Mouse (Mus musculus) gastrocnemius, postnatal 14 days (tissue): ENCODE data around the gene Gpr176. TPM values are rescaled to one million over a fixed set of nuclear protein-coding genes. Genes with fewer than 3 reads are reported as not detected.
A peak's percentile ranks its signal among the peaks of the same experiment; 100 is the strongest.
"Not testable (repeated sequence)": the region's sequence is repeated elsewhere in the genome, so short reads cannot be mapped to it uniquely, and the experiment has no call there.

Experiments used
- DNase-seq: peaks from one replicate; pipeline ENCODE4 v3.0.0; 2021; ENCODE audit warnings: mixed read lengths
- intact Hi-C: fragments of 180-260 bp; cut with DNase I; formaldehyde crosslinking; loops from one replicate; pipeline ENCODE4 v1.15.1; 2025; ENCODE audit warnings: low total_unique reads
- total RNA-seq, 2 experiments: library from RNA; stranded (reverse); gene quantifications; 2 replicates each; pipeline ENCODE4 v1.2.3; 2021

Gene Gpr176
- total RNA-seq, 2 experiments from 2014 or later: 0.20 to 0.23 TPM

DNA sequence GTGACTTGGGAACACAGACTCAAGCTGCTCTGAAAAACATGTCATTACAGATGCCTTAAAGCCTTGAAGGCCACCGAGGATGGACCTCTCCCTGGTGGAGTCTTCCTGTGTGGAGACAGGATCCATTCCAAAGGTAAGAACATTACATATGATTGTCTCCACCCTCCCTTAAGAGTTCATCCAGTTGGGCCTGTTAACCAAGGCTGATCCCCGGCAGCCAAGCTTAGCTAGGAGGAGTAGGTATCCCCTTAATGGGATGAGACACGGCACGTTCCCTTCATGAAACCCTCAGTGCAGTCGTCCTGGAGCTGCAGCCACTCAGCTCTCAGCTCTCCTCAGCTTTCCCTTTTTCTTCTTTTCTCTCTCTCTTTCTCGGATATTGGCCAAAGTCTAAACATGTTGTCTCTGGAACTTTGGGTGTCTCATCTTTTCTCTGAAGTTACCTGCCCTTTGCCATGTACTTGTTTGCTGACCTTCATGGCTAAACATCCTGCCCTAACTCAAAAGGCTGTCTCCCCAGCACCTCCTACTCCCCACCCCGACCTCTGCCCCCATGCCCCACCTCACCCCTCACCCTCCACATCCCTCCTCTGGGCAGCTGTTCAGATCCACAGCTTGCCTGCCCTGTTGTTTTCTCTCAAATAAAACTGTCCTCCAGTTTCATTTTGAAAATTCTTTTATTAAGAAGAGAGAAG is 67.2 kb downstream of the Gpr176 start:
- intact Hi-C loops: no loop called here
- no peak for DNase-seq

DNA sequence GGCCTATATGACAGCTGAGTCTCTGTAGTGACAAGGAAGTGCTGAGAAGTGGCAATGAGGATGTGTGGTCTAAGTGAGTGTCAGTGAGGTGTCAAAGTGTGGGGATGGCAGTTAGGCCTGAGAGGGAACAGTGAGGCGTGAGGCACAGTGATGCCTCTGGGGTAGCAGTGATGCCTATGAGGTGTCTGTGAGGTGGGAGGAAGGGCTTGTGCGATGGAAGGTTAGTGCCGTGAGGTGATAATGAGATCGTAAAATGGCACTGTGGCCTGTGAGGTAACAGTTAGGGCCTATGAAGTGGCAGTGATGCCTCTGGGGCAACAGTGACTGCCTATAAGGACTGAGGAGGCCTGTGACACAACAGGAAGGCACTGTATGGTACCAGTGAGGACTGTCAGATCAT is 69.8 kb downstream of the Gpr176 start:
- no peak for DNase-seq
- intact Hi-C loops: no loop called here

- no peak for DNase-seq
- intact Hi-C loops: no loop called here
These were observed 71.6 kb downstream of the Gpr176 start for GRCm38 (mm10) chr2:118301656-118302055.

- no peak for DNase-seq
- intact Hi-C loops: no loop called here
These were observed 72.1 kb downstream of the Gpr176 start for GRCm38 (mm10) chr2:118301041-118301545.

DNA sequence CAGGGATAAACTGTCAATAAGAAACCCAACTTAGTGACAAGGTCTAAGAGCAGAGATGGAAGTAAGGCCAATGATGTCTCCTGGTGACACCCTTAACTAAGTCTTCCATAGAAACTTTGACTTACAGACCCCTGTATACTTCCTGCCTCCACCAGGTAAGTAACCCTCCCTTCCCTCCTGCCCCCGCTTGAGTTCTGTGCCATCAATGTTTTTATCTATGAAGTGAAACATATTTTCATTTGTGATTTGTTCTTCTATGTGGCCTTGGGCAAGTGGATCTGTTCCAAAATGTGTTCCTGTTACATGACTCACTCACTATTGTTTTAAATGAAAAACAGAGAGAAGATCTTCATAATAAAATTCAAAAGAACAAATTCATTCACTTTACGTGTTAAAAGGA is 73.2 kb downstream of the Gpr176 start:
- intact Hi-C loops: no loop called here
- no peak for DNase-seq

- intact Hi-C loops: no loop called here
- DNase-seq: no peak
These were observed 74.6 kb downstream of the Gpr176 start for GRCm38 (mm10) chr2:118298601-118299000.

DNA sequence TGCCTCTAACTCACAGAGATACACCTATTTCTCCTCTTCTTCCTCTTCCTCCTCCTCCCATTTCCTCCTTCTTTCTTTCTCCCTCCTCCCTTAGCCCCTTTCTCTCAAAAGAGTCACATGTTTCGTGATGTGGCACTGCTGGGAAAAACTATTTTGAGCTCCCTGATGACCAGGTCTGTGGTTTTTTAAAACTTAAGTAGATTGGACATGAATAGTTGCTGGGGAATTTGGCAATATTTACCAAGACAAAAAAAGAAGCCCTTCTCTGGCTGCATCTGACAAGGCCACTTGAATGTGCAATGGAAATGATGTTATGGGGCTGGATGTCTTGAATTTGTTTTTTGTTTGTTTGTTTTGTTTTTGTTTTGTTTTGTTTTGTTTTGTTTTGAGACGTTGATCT is 75.3 kb downstream of the Gpr176 start:
- DNase-seq: no peak
- intact Hi-C loops: no loop called here

DNA sequence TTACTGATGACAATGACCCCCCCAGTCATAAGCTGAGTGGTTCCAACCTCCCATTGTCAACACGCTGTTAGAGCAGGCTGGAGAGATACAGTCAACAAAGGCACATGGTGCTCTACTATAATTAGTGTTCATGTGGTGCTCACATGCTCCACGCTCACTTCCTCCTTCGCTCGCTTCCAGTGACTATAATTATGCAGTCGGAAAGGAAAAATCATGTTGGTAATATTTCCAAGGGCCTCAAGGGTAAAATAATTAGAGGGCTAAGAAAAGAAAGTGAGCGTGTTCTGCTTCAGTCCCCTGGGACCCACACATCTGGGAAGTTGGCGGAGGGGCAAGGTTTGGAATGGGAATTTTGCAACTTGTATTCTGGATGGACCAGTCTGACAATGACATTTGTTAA is 77.7 kb downstream of the Gpr176 start:
- peak; percentile 37 for DNase-seq
- intact Hi-C loops: no loop called here

DNA sequence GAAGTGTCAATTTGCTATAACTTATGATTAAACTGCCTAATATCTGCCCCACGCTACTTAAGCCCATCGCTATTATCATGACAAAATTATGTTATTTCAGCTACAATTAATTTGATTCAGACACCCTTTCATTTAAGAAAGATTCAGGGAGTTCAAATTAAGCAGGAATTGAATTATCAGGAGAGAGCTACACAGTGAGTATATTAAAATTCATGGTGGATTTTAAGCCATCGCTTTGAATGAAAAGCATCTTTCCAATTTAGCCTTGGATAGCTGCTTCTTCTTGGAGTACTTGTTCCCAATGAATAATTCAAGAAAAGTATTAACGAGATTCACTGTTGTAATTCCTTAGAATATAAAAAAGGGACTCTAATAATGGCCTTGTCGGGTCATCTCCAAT is 79.6 kb downstream of the Gpr176 start:
- DNase-seq: no peak
- intact Hi-C loops: no loop called here

DNA sequence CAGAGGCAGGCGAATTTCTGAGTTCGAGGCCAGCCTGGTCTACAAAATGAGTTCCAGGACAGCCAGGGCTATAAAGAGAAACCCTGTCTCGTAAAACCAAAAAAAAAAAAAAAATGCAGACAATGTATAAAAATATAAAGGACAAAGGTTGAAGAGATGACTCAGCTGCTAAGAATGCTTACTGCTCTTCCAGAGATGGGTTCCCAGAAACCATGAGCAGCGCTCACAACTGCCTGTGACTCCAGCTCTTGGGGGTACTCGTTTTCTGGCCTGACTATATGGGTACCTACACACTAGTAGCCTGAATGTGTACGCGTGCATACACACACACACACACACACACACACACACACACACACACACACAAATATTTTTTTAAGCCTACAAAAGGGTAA is 84.2 kb downstream of the Gpr176 start:
- intact Hi-C loops, DNase-seq: not testable (repeated sequence)

DNA sequence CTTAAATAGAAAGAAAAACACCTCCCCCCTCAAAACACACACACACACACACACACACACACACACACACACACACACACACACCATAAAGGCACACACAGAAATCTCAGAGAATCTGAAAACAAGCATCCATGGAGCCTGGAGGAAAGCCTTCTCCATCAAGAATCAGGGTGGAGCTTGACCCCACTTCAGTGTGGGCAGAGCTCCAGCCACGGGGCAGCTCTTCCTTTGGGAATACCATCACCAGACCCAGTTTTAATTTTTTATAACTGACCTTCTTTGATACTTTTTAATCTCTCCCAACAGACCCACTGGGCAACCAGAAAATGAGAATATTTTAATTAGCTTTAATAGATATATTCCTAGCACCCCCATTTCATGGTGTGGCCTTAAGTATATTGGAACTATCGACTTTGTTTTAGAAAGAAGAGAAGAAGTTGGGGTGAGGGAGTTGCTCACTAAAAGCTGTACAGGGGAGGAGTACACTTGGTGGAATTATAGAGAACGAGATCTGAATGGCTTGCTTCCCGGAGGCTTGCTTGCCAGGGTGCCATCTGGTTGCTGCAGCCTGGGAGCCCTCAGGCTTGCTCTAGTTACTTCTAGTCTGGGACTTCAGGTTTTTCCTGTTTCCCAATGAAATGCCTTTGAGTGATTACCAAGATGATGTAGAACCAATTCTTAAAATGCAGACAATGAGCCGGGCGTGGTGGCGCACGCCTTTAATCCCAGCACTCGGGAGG is 84.7 kb downstream of the Gpr176 start:
- intact Hi-C loops: no loop called here
- no peak for DNase-seq

GRCm38 (mm10) chr2:118287678-118288077 is 85.5 kb downstream of the Gpr176 start:
- intact Hi-C loops: no loop called here
- DNase-seq: no peak

GRCm38 (mm10) chr2:118282467-118282866 is 90.8 kb downstream of the Gpr176 start:
- no peak for DNase-seq
- intact Hi-C loops: no loop called here

DNA sequence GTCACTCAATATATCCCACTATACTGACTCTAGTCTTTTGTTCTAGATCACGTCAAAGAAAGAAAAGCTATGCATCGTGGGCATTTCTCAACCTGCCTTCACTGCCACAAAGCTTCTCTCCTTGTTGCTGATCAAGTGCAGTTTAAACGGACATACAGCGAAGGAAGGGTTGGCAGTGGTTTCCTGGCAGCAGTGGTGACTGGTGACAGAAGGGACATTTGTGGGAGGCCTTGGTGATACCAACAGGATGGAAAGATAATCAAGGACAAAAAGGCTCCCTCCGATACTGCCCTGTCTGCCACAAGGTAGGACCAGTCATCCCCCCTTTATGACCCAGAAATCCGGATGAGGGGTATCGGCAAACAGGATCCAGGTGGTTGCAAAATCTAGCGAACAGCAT is 95.0 kb downstream of the Gpr176 start:
- DNase-seq: no peak
- intact Hi-C loops: no loop called here

DNA sequence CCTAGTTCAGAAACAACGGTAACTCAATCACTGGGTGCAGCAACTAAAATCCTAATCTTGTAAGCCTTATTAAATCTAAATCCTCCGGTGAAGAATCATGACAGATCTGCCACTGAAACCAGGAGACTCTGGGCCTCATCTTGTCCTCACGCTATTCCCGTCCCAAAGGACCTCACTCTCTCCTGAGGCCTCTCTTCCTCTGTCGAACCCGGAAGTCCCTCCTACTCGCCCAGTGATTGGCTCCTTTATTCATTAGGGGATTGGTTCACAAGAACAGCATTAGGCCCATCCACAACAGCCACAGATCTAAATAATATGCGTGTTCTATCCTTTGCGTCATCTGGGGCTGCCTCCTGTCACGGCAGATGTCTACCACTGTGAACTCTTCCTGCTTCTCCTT is 101.6 kb downstream of the Gpr176 start:
- intact Hi-C loops: no loop called here
- DNase-seq: no peak

GRCm38 (mm10) chr2:118270213-118270612 is 103.0 kb downstream of the Gpr176 start:
- intact Hi-C loops: no loop called here
- no peak for DNase-seq

GRCm38 (mm10) chr2:118263914-118264201 is 109.4 kb downstream of the Gpr176 start:
- DNase-seq: no peak

DNA sequence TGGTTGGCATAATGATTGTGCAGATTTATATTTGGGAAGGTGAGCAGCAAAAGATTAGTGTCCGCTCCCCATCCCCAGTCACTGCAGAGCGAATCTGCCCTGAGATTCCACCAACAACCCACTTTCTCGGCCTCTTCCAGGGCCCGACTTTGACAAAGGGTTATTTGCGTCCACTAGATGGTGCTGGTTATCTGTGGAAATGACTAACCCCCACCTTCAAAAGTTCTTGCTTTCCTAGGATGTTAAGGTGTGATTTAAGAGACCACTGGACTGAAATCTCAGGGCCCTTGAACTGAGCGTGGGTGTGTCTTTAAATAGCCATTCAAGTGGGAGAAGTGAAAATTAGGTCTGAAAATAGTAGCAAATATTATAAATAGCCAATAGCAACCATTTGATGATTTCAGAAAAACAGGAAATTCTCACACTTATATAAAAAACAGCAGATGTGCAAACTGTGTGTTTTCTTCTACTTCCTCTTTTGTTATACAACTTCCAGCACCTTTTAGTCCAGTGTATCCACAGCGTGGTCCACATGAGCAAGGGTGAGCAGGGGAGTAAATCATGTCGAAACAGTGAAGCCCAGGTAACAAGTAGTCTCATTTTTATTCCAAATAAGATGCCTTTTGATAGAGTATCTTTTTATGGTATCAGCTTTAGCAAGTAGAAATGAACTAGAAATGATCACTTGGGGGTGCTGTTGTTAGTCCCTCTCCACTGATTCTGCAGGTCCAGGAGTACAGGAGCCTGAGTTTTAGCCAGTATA is 109.9 kb downstream of the Gpr176 start:
- intact Hi-C loops: loop anchor here (10.0 kb wide), 2 partner anchors 161 to 341 kb away; no protein-coding TSS in a partner anchor
- DNase-seq: peak; percentile 14

More at GRCm38 (mm10) chr2:118263914-118264201, 109.4 kb downstream of the Gpr176 start:
- intact Hi-C loops: loop anchor here (10.0 kb wide), 2 partner anchors 161 to 341 kb away; no protein-coding TSS in a partner anchor

DNA sequence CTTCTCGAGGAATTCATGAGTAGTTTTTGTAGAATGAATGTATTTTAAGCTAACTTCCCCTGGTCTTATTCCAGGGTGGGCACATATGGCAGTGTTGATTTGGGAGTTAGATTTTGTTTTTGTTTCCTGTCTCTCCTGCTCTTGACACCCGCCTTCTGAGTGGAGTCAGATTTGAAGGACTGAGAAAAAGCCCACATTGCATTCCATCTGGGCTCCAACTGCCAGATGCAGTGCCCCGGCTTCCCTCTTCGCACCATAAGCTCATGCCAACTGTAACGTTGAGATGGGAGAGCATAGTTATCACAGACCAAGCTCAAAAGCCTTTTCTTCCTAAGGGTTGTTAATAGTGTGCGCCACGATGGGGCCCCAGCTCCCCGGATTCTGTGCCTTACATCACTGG is 110.5 kb downstream of the Gpr176 start:
- intact Hi-C loops: loop anchor here (10.0 kb wide), 2 partner anchors 162 to 342 kb away; no protein-coding TSS in a partner anchor
- DNase-seq: no peak

DNA sequence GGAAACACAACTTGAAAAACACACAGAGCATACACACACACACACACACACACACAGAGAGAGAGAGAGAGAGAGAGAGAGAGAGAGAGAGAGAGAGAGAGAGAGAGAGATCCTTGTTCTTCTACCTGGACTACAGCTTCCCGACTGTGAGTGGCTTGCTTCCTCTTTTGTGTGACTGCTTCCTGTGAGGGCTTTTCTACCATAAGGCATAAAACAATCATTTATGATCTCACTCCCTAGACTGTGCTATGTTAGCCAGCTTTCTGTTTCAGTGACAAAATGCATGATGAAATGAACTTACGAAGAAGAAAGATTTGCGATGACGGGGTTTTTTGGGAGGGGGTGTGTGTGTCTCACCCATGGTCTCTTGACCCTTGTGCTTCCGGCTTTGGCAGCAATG is 113.5 kb downstream of the Gpr176 start:
- intact Hi-C loops: loop anchor here (10.0 kb wide), 2 partner anchors 165 to 345 kb away; no protein-coding TSS in a partner anchor
- no peak for DNase-seq
